Mouse (Mus musculus): ENCODE measurements around the gene Slc7a8. TPM values are rescaled to one million over a fixed set of nuclear protein-coding genes. Genes with fewer than 3 reads are reported as not detected.
A peak's percentile ranks its signal among the peaks of the same experiment; 100 is the strongest.
"Not testable (repeated sequence)": the region's sequence is repeated elsewhere in the genome, so short reads cannot be mapped to it uniquely, and the experiment has no call there.

Slc7a8 gene
- polyA plus RNA-seq, 1 experiment from 2014 or later, result 6.8 TPM

DNA sequence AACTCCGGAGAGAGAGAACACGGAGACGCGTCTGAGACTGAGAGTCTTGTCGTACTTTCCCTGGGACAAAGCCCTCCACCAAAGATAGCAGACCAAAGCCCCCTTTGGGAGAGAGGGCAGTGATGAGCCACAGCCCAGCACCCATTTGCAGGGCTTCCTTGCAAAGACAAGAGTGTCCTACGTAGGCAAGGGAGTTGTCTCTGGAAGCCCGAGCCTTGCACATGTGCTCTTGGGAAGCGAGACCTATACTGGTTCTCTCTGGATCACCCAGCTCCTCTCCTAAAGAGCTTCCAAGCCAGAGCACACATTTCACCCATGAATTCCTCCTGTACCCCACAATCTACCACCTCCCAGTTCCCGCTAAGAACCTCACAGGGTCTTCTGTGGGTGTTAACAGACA, 1.7 kb downstream of the Slc7a8 start:
- Histone ChIP-seq H3K4me1 (0 out of 2 replicates have a peak, but pooled peaks cover 5% of the 10 kb centered on the region), H3K4me2 (replicated peaks) (peak overlapping the region; percentile 91), H3K4me3 (replicated peaks) (no peak overlapping the region), H3K9ac (no peak overlapping the region), H3K36me3 (no peaks in the 10 kb centered on the region), H3K9me3 (replicated peaks) (no peaks in the 10 kb centered on the region), H3K27me3 (peaks cover 16% of the 10 kb centered on the region), H3K27ac (replicated peaks) (no peak overlapping the region)
- WGBS, result 81% methylated on average over 9 of the region's 9 CpGs
- no peak for ATAC-seq (ENCODE audit: insufficient number of reproducible peaks, low FRiP score, low TSS enrichment, low read depth)

DNA sequence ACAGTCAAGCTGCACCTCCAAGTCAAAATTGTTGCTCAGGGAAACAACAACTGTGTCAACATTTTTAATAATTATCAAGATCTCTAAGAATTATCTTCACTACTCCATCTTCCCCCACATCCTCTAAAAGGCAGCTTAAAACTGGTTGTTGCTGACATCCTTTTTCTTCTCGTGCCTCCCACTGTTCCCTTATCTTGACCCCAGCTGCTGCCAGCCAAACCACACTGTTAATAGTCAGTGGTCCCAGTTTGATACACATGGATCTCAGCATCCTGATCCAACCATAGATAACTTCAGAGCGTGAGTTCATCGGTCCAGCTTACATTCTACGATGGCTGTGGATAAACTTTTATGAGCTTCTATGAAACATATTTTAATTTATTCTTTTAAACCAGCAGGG, 3.9 kb downstream of the Slc7a8 start:
- H3K27ac ChIP-seq (replicated peaks), result no peak overlapping the region
- WGBS, result 82% methylated on average over 4 of the region's 4 CpGs

DNA sequence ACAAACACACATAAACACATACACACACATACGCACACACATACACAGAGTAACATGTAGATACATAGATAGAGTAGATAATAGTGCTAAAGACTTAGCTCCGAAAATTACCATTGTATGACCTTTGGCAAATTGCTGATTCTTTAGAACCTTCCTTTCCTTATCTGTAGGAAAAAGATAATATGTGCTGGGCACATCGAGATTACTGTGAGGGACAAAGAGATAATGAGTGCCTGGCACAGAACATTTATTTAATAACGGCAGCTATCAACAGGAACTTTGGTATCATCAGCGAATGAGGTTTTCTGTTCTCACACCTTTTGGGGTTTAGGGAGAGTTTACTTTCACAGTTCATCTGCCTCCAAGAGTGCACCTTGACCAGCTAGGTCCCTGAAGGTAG, 5.0 kb downstream of the Slc7a8 start:
- H3K9me3 ChIP-seq (replicated peaks), result no peaks in the 10 kb centered on the region
- 86% methylated on average over 5 of the region's 5 CpGs for WGBS
- 0 out of 2 replicates have a peak, but pooled peaks cover 5% of the 10 kb centered on the region for H3K4me1 ChIP-seq
- peaks cover 11% of the 10 kb centered on the region for H3K27me3 ChIP-seq
- no peak overlapping the region for H3K9ac ChIP-seq
- no peaks in the 10 kb centered on the region for H3K36me3 ChIP-seq
- no peak overlapping the region for H3K4me2 ChIP-seq (replicated peaks)
- H3K4me3 ChIP-seq (replicated peaks), result no peak overlapping the region
- ATAC-seq (ENCODE audit: insufficient number of reproducible peaks, low FRiP score, low TSS enrichment, low read depth), result no peak
- H3K27ac ChIP-seq (replicated peaks), result no peak overlapping the region

More for the DNA sequence above, 3.9 kb downstream of the Slc7a8 start:
- Histone ChIP-seq H3K36me3 (no peaks in the 10 kb centered on the region), H3K4me3 (replicated peaks) (no peak overlapping the region), H3K9ac (no peak overlapping the region), H3K4me1 (0 out of 2 replicates have a peak, but pooled peaks cover 5% of the 10 kb centered on the region), H3K27me3 (peaks cover 16% of the 10 kb centered on the region), H3K4me2 (replicated peaks) (no peak overlapping the region), H3K9me3 (replicated peaks) (no peaks in the 10 kb centered on the region)
- no peak for ATAC-seq (ENCODE audit: insufficient number of reproducible peaks, low FRiP score, low TSS enrichment, low read depth)

DNA sequence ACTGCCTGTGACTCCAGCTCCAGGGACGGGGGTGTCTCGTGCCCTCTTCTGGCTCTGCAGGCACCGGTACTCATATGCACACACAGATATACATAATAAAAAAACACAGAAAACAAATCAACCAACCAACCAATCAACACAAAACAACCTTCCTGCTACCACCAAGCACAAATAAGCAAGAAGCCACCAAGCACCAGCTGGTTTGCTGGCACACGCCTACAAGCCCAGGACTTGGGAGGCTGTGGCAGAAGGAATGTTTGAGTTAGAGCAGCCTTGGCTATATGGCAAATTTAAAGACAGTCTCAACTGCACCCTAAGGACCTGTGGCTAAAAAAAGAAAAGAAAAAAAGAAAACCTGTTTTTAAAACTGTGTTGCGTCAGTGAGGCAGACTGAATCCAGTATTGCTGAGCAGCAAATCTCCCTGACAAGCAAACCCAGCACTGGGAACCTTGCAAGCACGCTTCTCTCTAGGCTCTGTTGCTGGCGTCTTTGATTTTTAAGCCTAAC, 6.2 kb downstream of the Slc7a8 start:
- ATAC-seq (ENCODE audit: insufficient number of reproducible peaks, low FRiP score, low TSS enrichment, low read depth), result no peak
- H3K4me1 ChIP-seq, result 0 out of 2 replicates have a peak, but pooled peaks cover under 1% of the 10 kb centered on the region
- H3K9me3 ChIP-seq (replicated peaks), result no peaks in the 10 kb centered on the region
- no peak overlapping the region for H3K4me2 ChIP-seq (replicated peaks)
- H3K27me3 ChIP-seq, result peaks cover 9% of the 10 kb centered on the region
- no peak overlapping the region for H3K4me3 ChIP-seq (replicated peaks)
- H3K27ac ChIP-seq (replicated peaks), result no peak overlapping the region
- no peak overlapping the region for H3K9ac ChIP-seq
- no peaks in the 10 kb centered on the region for H3K36me3 ChIP-seq
- 78% methylated on average over 7 of the region's 7 CpGs for WGBS

DNA sequence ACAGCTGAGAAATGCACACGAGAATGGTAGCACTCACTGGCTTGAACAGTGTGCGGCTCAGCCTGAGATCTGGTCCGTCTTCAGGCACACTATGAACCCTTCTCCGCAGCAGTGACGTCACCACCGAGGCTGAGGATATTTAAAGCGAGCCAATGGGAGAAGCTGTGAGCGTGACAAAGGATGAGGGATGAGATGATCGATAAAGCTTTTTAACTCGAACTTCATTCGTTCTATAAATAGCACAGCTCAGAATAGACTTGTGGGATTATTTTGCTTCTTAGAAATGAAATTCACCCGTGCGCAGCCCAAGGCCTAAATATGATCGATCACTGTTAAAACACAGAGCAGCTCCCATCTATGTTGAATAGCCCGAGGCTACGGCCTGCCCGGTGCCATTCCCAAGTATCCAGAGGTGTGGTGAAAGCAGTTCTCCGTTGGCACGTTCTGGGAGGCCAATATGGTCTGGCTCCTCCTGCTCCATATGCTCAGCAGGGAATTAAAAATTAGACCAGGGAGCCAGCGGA, 9.4 kb downstream of the Slc7a8 start:
- WGBS, result 69% methylated on average over 20 of the region's 20 CpGs
- ATAC-seq (ENCODE audit: insufficient number of reproducible peaks, low FRiP score, low TSS enrichment, low read depth), result no peak

DNA sequence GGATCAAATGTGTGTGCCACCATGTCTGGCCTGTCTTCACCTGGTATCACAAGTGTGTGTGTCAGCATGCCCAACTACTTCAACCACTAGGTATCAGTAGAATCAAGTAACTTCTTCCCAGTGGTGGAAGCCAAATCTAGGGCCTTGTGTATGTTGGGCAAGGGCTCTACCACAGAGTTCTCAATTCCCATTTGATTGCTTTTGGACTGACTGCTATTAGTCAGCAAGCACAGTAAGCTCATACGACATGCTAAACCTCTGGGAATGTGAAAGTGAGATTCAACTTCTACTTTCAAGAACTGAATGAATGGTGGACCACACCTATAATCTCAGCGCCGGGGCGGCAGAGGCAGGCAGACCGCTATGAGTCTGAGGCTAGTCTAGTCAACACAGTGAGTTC, 11.4 kb downstream of the Slc7a8 start:
- Histone ChIP-seq H3K27me3 (no peaks in the 10 kb centered on the region), H3K4me3 (replicated peaks) (no peak overlapping the region), H3K4me1 (no peaks in the 10 kb centered on the region), H3K9me3 (replicated peaks) (no peaks in the 10 kb centered on the region), H3K9ac (no peak overlapping the region), H3K27ac (replicated peaks) (no peak overlapping the region), H3K4me2 (replicated peaks) (no peak overlapping the region), H3K36me3 (no peaks in the 10 kb centered on the region)
- no peak for ATAC-seq (ENCODE audit: insufficient number of reproducible peaks, low FRiP score, low TSS enrichment, low read depth)
- 96% methylated on average over 5 of the region's 5 CpGs for WGBS

More for the DNA sequence above, 9.4 kb downstream of the Slc7a8 start:
- no peak overlapping the region for H3K27ac ChIP-seq (replicated peaks)
- H3K27me3 ChIP-seq, result no peaks in the 10 kb centered on the region
- no peaks in the 10 kb centered on the region for H3K36me3 ChIP-seq
- no peaks in the 10 kb centered on the region for H3K9me3 ChIP-seq (replicated peaks)
- H3K4me2 ChIP-seq (replicated peaks), result no peak overlapping the region
- no peak overlapping the region for H3K9ac ChIP-seq
- H3K4me1 ChIP-seq, result no peaks in the 10 kb centered on the region
- H3K4me3 ChIP-seq (replicated peaks), result no peak overlapping the region

DNA sequence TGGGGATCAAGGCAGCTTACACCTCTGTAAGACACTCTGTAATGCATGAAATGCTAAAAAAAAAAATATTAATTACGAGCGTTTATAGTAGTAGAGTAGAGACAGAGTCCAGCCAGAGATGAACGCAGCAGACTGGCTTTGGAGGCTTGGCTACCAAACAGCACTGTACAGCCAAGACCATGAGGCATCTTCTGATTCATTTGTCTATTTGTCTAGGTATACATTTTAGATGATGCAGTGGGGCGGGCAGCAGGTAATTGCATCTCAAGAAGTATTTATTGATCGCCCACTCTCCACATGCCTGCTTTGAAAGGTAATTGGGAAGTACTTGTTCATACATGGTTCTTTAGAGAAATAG, 12.7 kb downstream of the Slc7a8 start:
- Histone ChIP-seq H3K4me2 (replicated peaks) (no peak overlapping the region), H3K9ac (no peak overlapping the region), H3K27me3 (no peaks in the 10 kb centered on the region), H3K4me3 (replicated peaks) (no peak overlapping the region), H3K27ac (replicated peaks) (no peak overlapping the region), H3K4me1 (no peaks in the 10 kb centered on the region), H3K9me3 (replicated peaks) (no peaks in the 10 kb centered on the region), H3K36me3 (no peaks in the 10 kb centered on the region)
- WGBS, result 93% methylated on average over 5 of the region's 5 CpGs
- ATAC-seq (ENCODE audit: insufficient number of reproducible peaks, low FRiP score, low TSS enrichment, low read depth), result no peak

DNA sequence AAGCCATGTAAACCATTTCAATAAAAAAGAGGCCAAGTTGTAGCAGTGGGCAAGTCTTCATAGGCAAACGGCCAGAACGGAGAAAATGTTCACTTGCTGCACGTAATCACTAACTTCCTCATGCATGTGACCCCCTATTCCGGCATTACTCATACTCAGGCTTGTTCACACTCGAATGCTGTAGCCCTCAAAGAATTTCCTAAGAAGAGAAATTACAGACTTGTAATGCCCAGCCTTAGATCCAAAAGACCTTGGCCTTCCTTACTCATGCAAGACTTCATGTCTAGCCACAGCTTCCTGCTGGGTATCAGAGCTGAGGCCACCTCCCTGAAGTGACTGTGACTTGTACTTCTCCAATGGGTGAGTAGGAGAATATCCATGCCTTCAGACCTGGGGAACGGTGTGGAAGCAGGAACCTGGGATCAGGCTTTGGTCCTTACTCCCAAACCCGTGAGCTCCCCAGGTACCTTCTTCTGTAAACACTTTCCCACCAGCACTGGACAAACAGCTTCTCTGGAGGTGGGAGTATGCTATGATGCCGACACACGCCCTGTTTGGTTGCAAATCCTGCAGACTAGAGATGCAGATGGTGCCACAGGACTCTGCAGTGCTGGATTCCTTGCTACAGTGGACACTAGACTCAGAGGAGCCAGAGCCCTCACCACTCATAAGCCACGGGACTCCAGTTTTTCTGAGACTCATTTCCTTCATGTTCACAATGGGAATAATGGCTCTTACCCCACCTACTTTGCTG, 13.3 kb downstream of the Slc7a8 start:
- no peak overlapping the region for H3K4me2 ChIP-seq (replicated peaks)
- H3K9ac ChIP-seq, result no peak overlapping the region
- H3K36me3 ChIP-seq, result no peaks in the 10 kb centered on the region
- no peak overlapping the region for H3K4me3 ChIP-seq (replicated peaks)
- 78% methylated on average over 10 of the region's 10 CpGs for WGBS
- no peak for ATAC-seq (ENCODE audit: insufficient number of reproducible peaks, low FRiP score, low TSS enrichment, low read depth)
- H3K9me3 ChIP-seq (replicated peaks), result no peaks in the 10 kb centered on the region
- no peaks in the 10 kb centered on the region for H3K4me1 ChIP-seq
- H3K27me3 ChIP-seq, result no peaks in the 10 kb centered on the region
- no peak overlapping the region for H3K27ac ChIP-seq (replicated peaks)

DNA sequence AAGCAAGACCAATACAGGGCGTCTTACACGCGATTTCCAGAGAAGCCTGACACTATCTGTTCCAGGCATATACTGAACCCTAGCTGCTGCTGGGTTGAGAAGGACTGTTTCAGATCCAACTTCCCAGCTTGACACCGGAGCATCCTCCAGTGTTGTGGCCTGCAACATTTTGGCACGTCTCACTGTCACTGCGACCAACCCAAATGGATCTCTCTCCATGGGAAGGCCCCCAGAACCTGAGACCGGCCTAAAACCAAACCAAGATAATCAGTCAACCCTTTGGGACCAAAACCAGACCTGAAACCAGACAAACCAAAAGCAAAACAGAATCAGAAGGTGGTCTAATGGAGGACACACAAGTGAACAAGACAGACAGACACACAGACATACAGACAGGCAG, 14.8 kb downstream of the Slc7a8 start:
- not testable (repeated sequence) for H3K36me3 ChIP-seq; H3K4me3 ChIP-seq (replicated peaks); ATAC-seq (ENCODE audit: insufficient number of reproducible peaks, low FRiP score, low TSS enrichment, low read depth); H3K4me1 ChIP-seq; H3K9ac ChIP-seq; H3K27me3 ChIP-seq; H3K4me2 ChIP-seq (replicated peaks); H3K27ac ChIP-seq (replicated peaks); H3K9me3 ChIP-seq (replicated peaks)
- WGBS, result 93% methylated on average over 7 of the region's 7 CpGs

DNA sequence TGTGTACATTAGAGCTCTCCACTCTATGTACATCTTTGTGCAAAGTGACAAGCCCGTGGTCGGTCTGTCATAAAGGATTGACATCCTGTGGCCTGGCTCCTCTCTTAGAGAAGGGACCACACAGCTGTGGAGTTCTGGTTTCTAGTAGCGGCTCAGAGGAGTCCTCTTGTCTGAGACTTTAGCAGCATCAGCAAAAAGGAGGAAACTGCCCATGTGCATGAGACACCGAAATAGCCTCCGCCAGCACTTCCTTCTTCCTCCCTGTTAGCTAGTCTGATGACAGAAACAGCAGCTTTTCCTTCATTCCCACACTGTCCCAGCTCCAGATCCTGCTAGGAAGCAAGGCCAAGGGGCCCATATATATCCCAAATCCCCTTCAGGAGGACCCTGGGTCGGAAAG, 25.4 kb downstream of the Slc7a8 start:
- no peaks in the 10 kb centered on the region for H3K36me3 ChIP-seq
- H3K9ac ChIP-seq, result no peak overlapping the region
- H3K4me2 ChIP-seq (replicated peaks), result no peak overlapping the region
- WGBS, result 69% methylated on average over 6 of the region's 6 CpGs
- H3K4me3 ChIP-seq (replicated peaks), result no peak overlapping the region
- ATAC-seq (ENCODE audit: insufficient number of reproducible peaks, low FRiP score, low TSS enrichment, low read depth), result no peak
- H3K9me3 ChIP-seq (replicated peaks), result no peaks in the 10 kb centered on the region
- no peak overlapping the region; the same call in 1 of the 2 replicates for H3K27ac ChIP-seq (replicated peaks)
- no peaks in the 10 kb centered on the region for H3K27me3 ChIP-seq
- no peaks in the 10 kb centered on the region for H3K4me1 ChIP-seq

DNA sequence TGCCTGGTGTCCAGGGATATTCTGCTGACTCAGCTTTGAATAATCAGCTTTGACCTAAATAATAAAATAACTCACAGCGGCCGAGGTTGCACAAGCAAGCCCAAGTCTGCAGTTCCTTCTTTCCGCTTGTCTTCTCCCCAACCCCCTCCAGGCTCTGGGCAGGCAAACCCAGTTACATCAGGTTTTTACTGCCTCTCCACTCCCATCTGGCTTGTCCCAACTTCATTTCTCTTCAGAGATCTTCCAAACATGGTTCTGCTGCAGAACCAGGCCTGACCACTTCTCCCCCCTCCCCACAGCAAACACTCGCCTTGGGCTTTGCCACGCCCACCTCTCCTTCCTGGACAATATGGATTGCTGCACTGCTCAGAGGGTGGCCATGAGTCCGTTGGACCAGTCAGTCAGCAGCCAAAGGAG, 27.1 kb downstream of the Slc7a8 start:
- no peak for ATAC-seq (ENCODE audit: insufficient number of reproducible peaks, low FRiP score, low TSS enrichment, low read depth)
- Histone ChIP-seq H3K9ac (no peak overlapping the region), H3K36me3 (no peaks in the 10 kb centered on the region), H3K4me1 (no peaks in the 10 kb centered on the region), H3K27ac (replicated peaks) (no peak overlapping the region), H3K9me3 (replicated peaks) (no peaks in the 10 kb centered on the region), H3K4me3 (replicated peaks) (no peak overlapping the region), H3K4me2 (replicated peaks) (no peak overlapping the region), H3K27me3 (no peaks in the 10 kb centered on the region)
- 43% methylated on average over 6 of the region's 6 CpGs for WGBS
